Mouse (Mus musculus): ENCODE results near the gene Bpifa1. TPM values are rescaled to one million over a fixed set of nuclear protein-coding genes. Genes with fewer than 3 reads are reported as not detected.

Bpifa1 gene
- total RNA-seq, 2 experiments from 2014 or later = not detected

DNA sequence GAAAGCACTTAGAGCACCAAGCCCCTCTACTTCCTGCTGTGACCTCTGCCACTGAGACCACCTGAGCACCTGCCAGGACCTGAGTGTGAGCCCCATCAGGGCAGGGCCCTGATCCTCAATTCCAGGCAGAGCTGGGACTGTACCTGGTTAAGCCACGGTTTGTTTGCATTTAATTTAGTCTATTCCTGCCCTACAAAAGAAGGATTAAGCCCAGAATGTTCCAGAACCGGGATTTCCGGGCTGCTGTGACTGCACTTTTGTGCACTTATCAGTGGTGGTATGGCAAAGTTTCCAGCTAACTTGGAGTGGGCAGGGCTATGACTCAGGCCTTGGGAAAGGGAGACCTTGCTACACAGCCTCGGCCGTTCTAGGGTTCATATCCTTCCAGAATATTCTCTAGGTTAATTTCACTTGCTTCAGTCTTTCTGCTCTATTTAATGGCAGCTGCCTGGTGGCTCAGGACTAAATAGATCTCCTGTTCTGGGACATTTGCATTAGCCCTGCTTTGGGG lies 51.4 kb downstream of the Bpifa1 start:
- no peak for ATAC-seq (replicated peaks; ENCODE audit: low FRiP score, low TSS enrichment, poor library complexity, severe bottlenecking)

DNA sequence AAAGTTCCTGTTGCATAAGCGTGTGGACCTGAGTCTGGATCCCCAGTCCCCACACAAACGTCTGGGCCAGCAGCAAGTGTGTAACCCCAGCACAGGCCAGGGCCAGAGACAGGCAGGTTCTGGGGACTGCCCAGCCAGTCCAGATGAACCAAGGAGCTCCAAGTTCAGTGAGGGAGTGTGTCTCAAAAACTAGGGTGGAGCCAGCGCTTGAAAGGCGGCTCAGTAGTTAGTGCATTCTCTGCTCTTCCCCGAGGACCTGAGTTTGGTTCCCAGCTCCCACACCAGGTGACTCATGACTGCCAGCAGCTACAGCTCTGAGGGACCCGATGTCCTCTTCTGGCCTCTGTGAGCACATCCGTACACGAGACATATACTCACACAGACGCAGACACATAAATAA lies 54.4 kb downstream of the Bpifa1 start:
- ATAC-seq (replicated peaks; ENCODE audit: low FRiP score, low TSS enrichment, poor library complexity, severe bottlenecking) = no peak

Other genes starting within 250 kb of the Bpifa1 start
- not detected in 2 replicates for gene Bpifb6, start 242.5 kb upstream of the Bpifa1 start, total RNA-seq (2014; fragmentation: Nextera tagmentation)
- not detected in 2 replicates for gene Bpifb6, start 242.5 kb upstream of the Bpifa1 start, total RNA-seq (2017)
- gene Bpifb3, start 224.7 kb upstream of the Bpifa1 start, total RNA-seq (2014; fragmentation: Nextera tagmentation) = not detected in 2 replicates
- gene Bpifb3, start 224.7 kb upstream of the Bpifa1 start, total RNA-seq (2017) = not detected in 2 replicates
- gene Bpifb4, start 204.7 kb upstream of the Bpifa1 start, total RNA-seq (2014; fragmentation: Nextera tagmentation) = not detected in 2 replicates
- gene Bpifb4, start 204.7 kb upstream of the Bpifa1 start, total RNA-seq (2017) = not detected in 2 replicates
- not detected in 2 replicates for gene Bpifa6, start 167.9 kb upstream of the Bpifa1 start, total RNA-seq (2014; fragmentation: Nextera tagmentation)
- gene Bpifa6, start 167.9 kb upstream of the Bpifa1 start, total RNA-seq (2017) = not detected in 2 replicates
- gene Bpifa2, start 134.6 kb upstream of the Bpifa1 start, total RNA-seq (2014; fragmentation: Nextera tagmentation) = not detected in 2 replicates
- gene Bpifa2, start 134.6 kb upstream of the Bpifa1 start, total RNA-seq (2017) = not detected in 2 replicates
- gene Bpifa3, start 12.5 kb upstream of the Bpifa1 start, total RNA-seq (2014; fragmentation: Nextera tagmentation) = not detected in 2 replicates
- gene Bpifa3, start 12.5 kb upstream of the Bpifa1 start, total RNA-seq (2017) = not detected in 2 replicates
- not detected in 2 replicates for gene Bpifa5, start 19.7 kb downstream of the Bpifa1 start, total RNA-seq (2014; fragmentation: Nextera tagmentation)
- gene Bpifa5, start 19.7 kb downstream of the Bpifa1 start, total RNA-seq (2017) = not detected in 2 replicates
- gene Bpifb1, start 47.9 kb downstream of the Bpifa1 start, total RNA-seq (2014; fragmentation: Nextera tagmentation) = not detected in 2 replicates
- gene Bpifb1, start 47.9 kb downstream of the Bpifa1 start, total RNA-seq (2017) = not detected in 2 replicates
- gene Bpifb5, start 80.9 kb downstream of the Bpifa1 start, total RNA-seq (2014; fragmentation: Nextera tagmentation) = not detected in 2 replicates
- gene Bpifb5, start 80.9 kb downstream of the Bpifa1 start, total RNA-seq (2017) = not detected in 2 replicates
- gene Bpifb9a, start 115.0 kb downstream of the Bpifa1 start, total RNA-seq (2014; fragmentation: Nextera tagmentation) = not detected in 2 replicates
- gene Bpifb9a, start 115.0 kb downstream of the Bpifa1 start, total RNA-seq (2017) = not detected in 2 replicates
- gene Bpifb9b, start 164.3 kb downstream of the Bpifa1 start, total RNA-seq (2014; fragmentation: Nextera tagmentation) = not detected in 2 replicates
- gene Bpifb9b, start 164.3 kb downstream of the Bpifa1 start, total RNA-seq (2017) = not detected in 2 replicates
- 18.8 and 27.3 TPM in 2 replicates for gene Cdk5rap1, start 230.1 kb downstream of the Bpifa1 start, total RNA-seq (2014; fragmentation: Nextera tagmentation)
- 22.9 and 27.9 TPM in 2 replicates for gene Cdk5rap1, start 230.1 kb downstream of the Bpifa1 start, total RNA-seq (2017)